Mouse (Mus musculus) MEL (cell line): ENCODE results near the gene 9430015G10Rik. TPM values are rescaled to one million over a fixed set of nuclear protein-coding genes. Genes with fewer than 3 reads are reported as not detected.
A peak's percentile ranks its signal among the peaks of the same experiment; 100 is the strongest.

Experiments
- DNase-seq: peaks from one replicate; pipeline ENCODE4 v3.0.0; 2011; ENCODE audit warnings: low read depth, low spot score
- H3K27ac ChIP-seq: 2 replicates; pipeline ENCODE4 v1.5.1; 2012; ENCODE audit warnings: low read depth, mild to moderate bottlenecking, control low read depth, low read length, moderate library complexity; ENCODE audit not compliant: control insufficient read depth
- H3K27me3 ChIP-seq, 2 experiments: fragments of 150-350 bp in 1 of 2; sonication (generic) in 1 of 2; 2 replicates each; pipeline ENCODE4 v1.6.1; 2012; ENCODE audit warnings: low read length in 2 of 2, mild to moderate bottlenecking in 2 of 2, improper control_type of control experiment in 1 of 2, moderate library complexity in 1 of 2; ENCODE audit not compliant: insufficient read depth in 2 of 2, control insufficient read depth in 1 of 2
- H3K36me3 ChIP-seq, 2 experiments: 2 replicates each; pipeline ENCODE4 v1.6.1; 2012 to 2014; ENCODE audit warnings: low read length in 2 of 2, improper control_type of control experiment in 1 of 2, inconsistent platforms in 1 of 2, mild to moderate bottlenecking in 1 of 2; ENCODE audit not compliant: insufficient read depth in 2 of 2, control insufficient read depth in 1 of 2
- H3K4me1 ChIP-seq, 2 experiments: fragments of 150-350 bp in 1 of 2; sonication (generic) in 1 of 2; 2 replicates each; pipeline ENCODE4 v1.6.1; 2012; ENCODE audit warnings: low read length in 2 of 2, improper control_type of control experiment in 1 of 2, mild to moderate bottlenecking in 1 of 2; ENCODE audit not compliant: insufficient read depth in 2 of 2, control insufficient read depth in 1 of 2
- H3K4me3 ChIP-seq, 2 experiments: fragments of 150-350 bp in 1 of 2; sonication (generic) in 1 of 2; 2 replicates each; pipeline ENCODE4 v1.5.1; 2012; ENCODE audit warnings: low read depth in 2 of 2, low read length in 2 of 2, mild to moderate bottlenecking in 2 of 2, moderate library complexity in 2 of 2, control low read depth in 1 of 2, improper control_type of control experiment in 1 of 2; ENCODE audit not compliant: control insufficient read depth in 1 of 2, insufficient read depth in 1 of 2
- H3K79me2 ChIP-seq: 2 replicates; pipeline ENCODE4 v1.6.1; 2012; ENCODE audit warnings: mild to moderate bottlenecking, low read length, moderate library complexity; ENCODE audit not compliant: control insufficient read depth, poor library complexity, insufficient read depth
- H3K9ac ChIP-seq: 2 replicates; pipeline ENCODE4 v1.6.1; 2012; ENCODE audit warnings: low read depth, mild to moderate bottlenecking, control low read depth, low read length, moderate library complexity; ENCODE audit not compliant: control insufficient read depth, poor library complexity, severe bottlenecking
- H3K9me3 ChIP-seq: fragments of 150-350 bp; sonication (generic); replicated peaks from 2 replicates; pipeline ENCODE4 v1.6.1; 2012; ENCODE audit warnings: mild to moderate bottlenecking, low read length, improper control_type of control experiment, moderate library complexity; ENCODE audit not compliant: insufficient read depth
- BHLHE40 ChIP-seq: IDR thresholded peaks from 2 replicates; pipeline ENCODE4 v1.6.1; 2012; ENCODE audit warnings: low read depth, mild to moderate bottlenecking, inconsistent platforms, low read length, improper control_type of control experiment, borderline replicate concordance
- CHD1 ChIP-seq: IDR thresholded peaks from 2 replicates; pipeline ENCODE4 v1.6.1; 2012; ENCODE audit warnings: low read depth, mild to moderate bottlenecking, inconsistent platforms, low read length, improper control_type of control experiment
- E2F4 ChIP-seq: IDR thresholded peaks from 2 replicates; pipeline ENCODE4 v1.6.1; 2011; ENCODE audit warnings: low read depth, low read length, improper control_type of control experiment, borderline replicate concordance
- EP300 ChIP-seq, 2 experiments: IDR thresholded peaks; 2 replicates each; pipeline ENCODE4 v1.6.1; 2011; ENCODE audit warnings: improper control_type of control experiment in 2 of 2, low read length in 2 of 2, low read depth in 1 of 2, mild to moderate bottlenecking in 1 of 2
- JUND ChIP-seq: IDR thresholded peaks from 2 replicates; pipeline ENCODE4 v1.6.1; 2011; ENCODE audit warnings: low read depth, mild to moderate bottlenecking, improper control_type of control experiment, low read length
- KAT2A ChIP-seq: conservative IDR thresholded peaks from 2 replicates; pipeline ENCODE4 v1.6.1; 2012; ENCODE audit warnings: low read depth, low read length, improper control_type of control experiment, inconsistent platforms
- MEF2A ChIP-seq: IDR thresholded peaks from 2 replicates; pipeline ENCODE4 v1.6.1; 2014; ENCODE audit warnings: low read depth, mild to moderate bottlenecking, inconsistent platforms, low read length, improper control_type of control experiment; ENCODE audit not compliant: poor library complexity, insufficient replicate concordance, severe bottlenecking; ENCODE audit errors: extremely low read depth
- MXI1 ChIP-seq: IDR thresholded peaks from 2 replicates; pipeline ENCODE4 v1.6.1; 2011; ENCODE audit warnings: mild to moderate bottlenecking, low read depth, low read length, improper control_type of control experiment
- MYB ChIP-seq: IDR thresholded peaks from 2 replicates; pipeline ENCODE4 v1.6.1; 2011; ENCODE audit warnings: mild to moderate bottlenecking, low read depth, low read length, improper control_type of control experiment
- MYC ChIP-seq: IDR thresholded peaks from 2 replicates; pipeline ENCODE4 v1.6.1; 2011; ENCODE audit warnings: low read depth, mild to moderate bottlenecking, low read length, improper control_type of control experiment, moderate library complexity
- NRF1 ChIP-seq: IDR thresholded peaks from 2 replicates; pipeline ENCODE4 v1.6.1; 2014; ENCODE audit warnings: low read depth, mild to moderate bottlenecking, inconsistent platforms, low read length, improper control_type of control experiment, moderate library complexity; ENCODE audit not compliant: poor library complexity, insufficient read depth, severe bottlenecking
- RAD21 ChIP-seq: IDR thresholded peaks from 2 replicates; pipeline ENCODE4 v1.6.1; 2011; ENCODE audit warnings: mild to moderate bottlenecking, low read depth, low read length, improper control_type of control experiment
- SIN3A ChIP-seq: IDR thresholded peaks from 2 replicates; pipeline ENCODE4 v1.6.1; 2012; ENCODE audit warnings: low read length, improper control_type of control experiment, inconsistent platforms
- SMC3 ChIP-seq: IDR thresholded peaks from 2 replicates; pipeline ENCODE4 v1.6.1; 2011; ENCODE audit warnings: low read depth, low read length, improper control_type of control experiment
- TAL1 ChIP-seq: IDR thresholded peaks from 2 replicates; pipeline ENCODE4 v1.6.1; 2012; ENCODE audit warnings: mild to moderate bottlenecking, inconsistent platforms, low read length, moderate library complexity, mixed read lengths
- TBP ChIP-seq: IDR thresholded peaks from 2 replicates; pipeline ENCODE4 v1.8.0; 2011; ENCODE audit warnings: low read depth, low read length, improper control_type of control experiment
- TCF12 ChIP-seq: IDR thresholded peaks from 2 replicates; pipeline ENCODE4 v1.6.1; 2014; ENCODE audit warnings: low read depth, mild to moderate bottlenecking, inconsistent platforms, low read length, improper control_type of control experiment, moderate library complexity
- USF2 ChIP-seq, 2 experiments: IDR thresholded peaks; 2 replicates each; pipeline ENCODE4 v1.6.1; 2011 to 2012; ENCODE audit warnings: improper control_type of control experiment in 2 of 2, low read length in 2 of 2, borderline replicate concordance in 1 of 2, inconsistent platforms in 1 of 2, low read depth in 1 of 2, mild to moderate bottlenecking in 1 of 2; ENCODE audit not compliant: insufficient read depth in 1 of 2
- ZMIZ1 ChIP-seq: IDR thresholded peaks from 2 replicates; pipeline ENCODE4 v1.6.1; 2012; ENCODE audit warnings: low read depth, mild to moderate bottlenecking, inconsistent platforms, low read length, improper control_type of control experiment, moderate library complexity
- ZNF384 ChIP-seq: IDR thresholded peaks from 2 replicates; pipeline ENCODE4 v1.6.1; 2012; ENCODE audit warnings: low read depth, mild to moderate bottlenecking, inconsistent platforms, low read length, improper control_type of control experiment
- polyA plus RNA-seq, 2 experiments: library from polyadenylated mRNA; stranded (reverse) in 1 of 2; unstranded in 1 of 2; fragments of >175 nt in 1 of 2; fragments of >200 nt in 1 of 2; gene quantifications; 2 replicates each; pipeline versions ENCODE4 v1.2.1 to v1.2.4; 2012; ENCODE audit warnings: low replicate concordance in 2 of 2, low read depth in 1 of 2; ENCODE audit not compliant: insufficient read length in 2 of 2, insufficient read depth in 1 of 2, missing spikeins in 1 of 2
- total RNA-seq: library from RNA; depleted of rRNA; stranded (reverse); fragments of 300-350 nt; gene quantifications from 2 replicates; pipeline ENCODE4 v1.2.3, GENCODE M21; 2012

9430015G10Rik gene
- total and polyA plus RNA-seq, 3 experiments: 28.7 to 52.9 TPM; not detected in 1

DNA sequence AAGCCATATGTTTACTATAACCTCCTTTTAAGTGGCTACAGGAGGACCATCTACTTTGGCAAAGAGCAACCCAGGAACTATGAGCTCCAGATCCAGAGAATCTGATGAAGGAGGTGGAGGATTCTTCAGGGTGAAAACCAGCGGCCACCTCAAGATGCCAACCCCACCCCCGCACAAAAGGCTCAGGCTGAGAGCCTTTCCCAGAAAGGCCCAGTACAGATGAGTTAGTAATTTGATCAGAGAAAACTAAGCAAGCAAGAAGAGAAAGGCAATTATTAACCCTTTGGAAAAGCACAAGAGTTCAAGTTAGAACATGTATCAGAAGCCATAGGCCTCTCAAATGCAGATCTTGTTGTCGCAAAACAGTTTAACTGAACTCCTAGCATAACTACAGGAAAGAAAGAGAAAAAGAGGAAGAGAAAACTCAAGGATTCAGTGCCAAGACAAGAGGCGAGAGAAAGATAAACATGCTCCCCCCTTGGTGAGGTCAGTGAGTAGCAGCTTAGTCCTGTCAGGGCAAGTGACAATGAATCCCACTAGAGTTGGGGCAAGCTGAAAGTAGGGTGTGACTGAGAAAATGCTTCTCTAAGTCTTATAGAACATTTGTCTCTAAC, 27.1 kb upstream of the 9430015G10Rik start (continued):
- TF ChIP-seq USF2 (IDR thresholded peaks at IDR 0.05; ENCODE audit: borderline replicate concordance in 1 of 2, insufficient read depth in 1 of 2, low read depth in 1 of 2, low read length in 2 of 2): no peak
- TF ChIP-seq NRF1: no peak
- no peak for TF ChIP-seq MXI1
- no peak for TF ChIP-seq SMC3
- no peak for TF ChIP-seq JUND
- TF ChIP-seq MYC: no peak
- no peak for TF ChIP-seq E2F4
- no peak for TF ChIP-seq RAD21
- TF ChIP-seq TAL1: peak; percentile 62
- TF ChIP-seq SIN3A: peak; percentile 38; the same call in 1 of the 2 replicates
- TF ChIP-seq TBP: peak; percentile 34; the same call in 1 of the 2 replicates
- no peak for TF ChIP-seq CHD1
- TF ChIP-seq KAT2A: no peak
- TF ChIP-seq ZNF384: no peak
- TF ChIP-seq MEF2A: no peak
- TF ChIP-seq BHLHE40: no peak
- TF ChIP-seq EP300 (IDR thresholded peaks at IDR 0.05; ENCODE audit: low read depth in 1 of 2, low read length in 2 of 2): peak; percentile 85 to 90
- TF ChIP-seq ZMIZ1: no peak
- TF ChIP-seq TCF12: peak; percentile 61; the same call in 1 of the 2 replicates

DNA sequence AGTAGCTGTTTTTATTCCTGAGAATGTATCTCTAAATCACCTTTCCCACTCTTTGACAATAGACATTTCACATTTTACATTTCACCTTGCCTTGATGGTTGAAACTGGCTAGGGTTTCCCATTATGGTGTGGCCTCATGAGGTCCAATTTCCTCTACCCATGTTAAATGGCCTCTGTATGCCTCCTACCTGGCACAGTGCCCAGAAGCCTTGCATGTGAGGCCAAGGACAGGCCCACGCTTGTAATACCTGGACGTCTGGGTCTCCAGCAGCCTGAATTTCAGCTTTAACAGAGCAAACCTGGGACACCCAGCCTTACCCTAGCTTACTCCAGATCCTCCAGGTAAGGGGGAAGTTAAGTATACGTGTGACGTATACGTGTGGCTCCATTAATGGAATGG, 26.4 kb upstream of the 9430015G10Rik start:
- H3K27me3 ChIP-seq: no peaks in the 10 kb centered on the region
- H3K4me1 ChIP-seq: peaks cover 24 to 34% of the 10 kb centered on the region in 2 experiments
- H3K79me2 ChIP-seq: no peaks in the 10 kb centered on the region
- peak overlapping the region; percentile 99 for H3K27ac ChIP-seq
- peak overlapping the region; percentile 25; the same call in 1 of the 2 replicates for H3K9ac ChIP-seq
- peaks cover 0 to 32% of the 10 kb centered on the region in 2 experiments; a peak in 2 of 4 replicates for H3K36me3 ChIP-seq
- peak overlapping the region in 1 of 2 experiments; percentile 14; a peak in 2 of 4 replicates for H3K4me3 ChIP-seq
- no peaks in the 10 kb centered on the region for H3K9me3 ChIP-seq
- TF ChIP-seq MYB (0 out of 2 replicates have a peak, but pooled peaks have one; percentile 31), SIN3A (no peak)
- peak; percentile 80 for DNase-seq
